Mouse (Mus musculus): ENCODE results near the gene Ramp2. TPM values are rescaled to one million over a fixed set of nuclear protein-coding genes. Genes with fewer than 3 reads are reported as not detected.
A peak's percentile ranks its signal among the peaks of the same experiment; 100 is the strongest.

Ramp2 gene
- total RNA-seq, 2 experiments from 2014 or later = 50.2 to 72.5 TPM

GRCm38 (mm10) chr11:101302004-101302798 lies 56.4 kb downstream of the Ramp2 start, which contains the start of gene Becn1:
Becn1 (minus strand) TSS chr11:101302286.
- DNase-seq (ENCODE audit: extremely low spot score in 1 of 2, low spot score in 1 of 2) = peak; percentile 96 to 100

GRCm38 (mm10) chr11:101307744-101308143 lies 61.9 kb downstream of the Ramp2 start:
- no peak for DNase-seq (ENCODE audit: extremely low spot score in 1 of 2, low spot score in 1 of 2)

Other genes with a start within 250 kb of the Ramp2 start
- gene Atp6v0a1, start 236.6 kb upstream of the Ramp2 start, total RNA-seq (2021) = 100 to 1,000 TPM; 446 to 454 TPM
- 10 to 100 TPM in 1 of 2 experiments, 1 to 10 TPM in 1; 9.2 to 10.8 TPM for gene Naglu, start 176.0 kb upstream of the Ramp2 start, total RNA-seq (2021)
- under 1 TPM; 0.63 to 0.94 TPM for gene Hsd17b1, start 167.6 kb upstream of the Ramp2 start, total RNA-seq (2021)
- gene Coasy, start 163.5 kb upstream of the Ramp2 start, total RNA-seq (2021) = 10 to 100 TPM; 25.1 to 29.9 TPM
- 10 to 100 TPM; 45.1 to 45.6 TPM for gene Mlx, start 158.8 kb upstream of the Ramp2 start, total RNA-seq (2021)
- gene Psmc3ip, start 150.6 kb upstream of the Ramp2 start, total RNA-seq (2021) = 1 to 10 TPM; 3.3 to 4.4 TPM
- 10 to 100 TPM; 57.3 to 62.6 TPM for gene Retreg3, start 126.1 kb upstream of the Ramp2 start, total RNA-seq (2021)
- gene Tubg1, start 126.1 kb upstream of the Ramp2 start, total RNA-seq (2021) = 10 to 100 TPM; 44.4 to 52.3 TPM
- gene Tubg2, start 90.1 kb upstream of the Ramp2 start, total RNA-seq (2021) = 10 to 100 TPM; 44.9 to 47.8 TPM
- gene Cntnap1, start 75.5 kb upstream of the Ramp2 start, total RNA-seq (2021) = 100 to 1,000 TPM; 158 to 169 TPM
- gene Plekhh3, start 74.7 kb upstream of the Ramp2 start, total RNA-seq (2021) = 10 to 100 TPM; 13.2 to 14.3 TPM
- under 1 TPM; 0.21 to 0.25 TPM for gene Ccr10, start 70.6 kb upstream of the Ramp2 start, total RNA-seq (2021)
- 10 to 100 TPM; 57.1 to 62.1 TPM for gene Ezh1, start 19.6 kb upstream of the Ramp2 start, total RNA-seq (2021)
- gene Vps25, start 7.7 kb downstream of the Ramp2 start, total RNA-seq (2021) = 10 to 100 TPM; 70.0 to 75.2 TPM
- gene Wnk4, start 14.5 kb downstream of the Ramp2 start, total RNA-seq (2021) = 1 to 10 TPM; 6.2 to 7.7 TPM
- under 1 TPM; 0.25 to 0.35 TPM for gene Cntd1, start 33.0 kb downstream of the Ramp2 start, total RNA-seq (2021)
- 100 to 1,000 TPM in 1 of 2 experiments, 10 to 100 TPM in 1; 87.2 to 117 TPM for gene Coa3, start 33.1 kb downstream of the Ramp2 start, total RNA-seq (2021)
- gene Becn1, start 56.3 kb downstream of the Ramp2 start, total RNA-seq (2021) = 100 to 1,000 TPM; 204 to 230 TPM
- gene Psme3, start 70.2 kb downstream of the Ramp2 start, total RNA-seq (2021) = 100 to 1,000 TPM; 119 to 126 TPM
- gene Aoc2, start 79.0 kb downstream of the Ramp2 start, total RNA-seq (2021) = 1 to 10 TPM; 5.8 to 8.0 TPM
- gene Aoc3, start 84.6 kb downstream of the Ramp2 start, total RNA-seq (2021) = under 1 TPM; 0.86 to 0.99 TPM
- gene G6pc, start 121.5 kb downstream of the Ramp2 start, total RNA-seq (2021) = not detected
- gene Aarsd1, start 171.6 kb downstream of the Ramp2 start, total RNA-seq (2021) = 10 to 100 TPM; 43.9 to 48.9 TPM
- gene Gm27029, start 178.8 kb downstream of the Ramp2 start, total RNA-seq (2021) = 1 to 10 TPM; 4.5 to 6.5 TPM
- gene Rundc1, start 179.1 kb downstream of the Ramp2 start, total RNA-seq (2021) = 10 to 100 TPM; 30.7 to 33.2 TPM
- gene Ptges3l, start 179.3 kb downstream of the Ramp2 start, total RNA-seq (2021) = 1 to 10 TPM; 1.3 to 1.4 TPM
- 10 to 100 TPM; 50.0 to 52.5 TPM for gene Rpl27, start 196.3 kb downstream of the Ramp2 start, total RNA-seq (2021)
- gene Ifi35, start 202.4 kb downstream of the Ramp2 start, total RNA-seq (2021) = 1 to 10 TPM; 1.9 to 2.2 TPM
- 100 to 1,000 TPM; 145 to 159 TPM for gene Rnd2, start 219.0 kb downstream of the Ramp2 start, total RNA-seq (2021)
- 10 to 100 TPM; 33.2 to 36.0 TPM for gene Vat1, start 220.2 kb downstream of the Ramp2 start, total RNA-seq (2021)